Mouse (Mus musculus): ENCODE measurements around the gene Rtn2.
A peak's percentile ranks its signal among the peaks of the same experiment; 100 is the strongest.

Rtn2 gene

DNA sequence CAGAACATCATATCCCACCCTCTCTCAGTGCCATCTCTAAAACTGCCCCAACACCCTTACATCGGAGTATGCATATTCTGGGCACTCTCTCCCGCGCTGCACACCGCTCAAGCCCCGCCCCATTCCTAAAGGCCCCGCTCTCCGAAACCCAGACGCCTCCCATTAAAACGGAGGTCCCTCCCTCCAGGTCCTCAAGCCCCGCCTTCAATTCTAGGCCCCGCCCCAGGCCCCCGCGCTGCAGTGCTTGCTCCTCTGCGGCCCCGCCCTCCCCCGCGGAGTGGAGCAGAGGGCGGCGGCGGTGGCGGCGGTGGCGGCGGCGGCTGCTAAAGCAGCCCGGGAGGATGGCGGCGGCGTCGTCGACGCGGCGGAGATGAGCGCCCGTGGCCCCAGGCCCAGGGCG, at the start of gene Rtn2:
Gene Rtn2, plus strand, starts transcription at position 240 of the 400 bp plus-strand sequence.
- DNase-seq = peak; percentile 89

DNA sequence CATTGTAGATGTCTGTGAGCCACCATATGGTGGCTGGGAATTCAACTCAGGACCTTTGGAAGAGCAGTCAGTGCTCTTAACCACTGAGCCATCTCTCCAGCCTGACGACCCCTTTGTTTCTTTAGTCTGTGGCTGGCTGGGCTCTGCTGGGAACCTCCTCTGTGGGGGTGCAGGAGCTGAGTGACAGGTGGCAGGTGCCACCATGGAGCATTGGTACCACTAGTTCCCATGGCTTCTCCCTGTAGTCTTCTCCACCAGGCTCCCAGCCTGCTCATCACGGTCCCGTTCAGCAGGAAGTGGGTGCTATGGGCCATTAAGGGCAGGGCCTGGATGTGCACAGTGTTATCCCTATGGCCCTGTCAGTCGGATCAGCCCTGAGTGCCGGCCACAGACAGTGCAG, 47.8 kb upstream of the Rtn2 start:
- no peak for DNase-seq

DNA sequence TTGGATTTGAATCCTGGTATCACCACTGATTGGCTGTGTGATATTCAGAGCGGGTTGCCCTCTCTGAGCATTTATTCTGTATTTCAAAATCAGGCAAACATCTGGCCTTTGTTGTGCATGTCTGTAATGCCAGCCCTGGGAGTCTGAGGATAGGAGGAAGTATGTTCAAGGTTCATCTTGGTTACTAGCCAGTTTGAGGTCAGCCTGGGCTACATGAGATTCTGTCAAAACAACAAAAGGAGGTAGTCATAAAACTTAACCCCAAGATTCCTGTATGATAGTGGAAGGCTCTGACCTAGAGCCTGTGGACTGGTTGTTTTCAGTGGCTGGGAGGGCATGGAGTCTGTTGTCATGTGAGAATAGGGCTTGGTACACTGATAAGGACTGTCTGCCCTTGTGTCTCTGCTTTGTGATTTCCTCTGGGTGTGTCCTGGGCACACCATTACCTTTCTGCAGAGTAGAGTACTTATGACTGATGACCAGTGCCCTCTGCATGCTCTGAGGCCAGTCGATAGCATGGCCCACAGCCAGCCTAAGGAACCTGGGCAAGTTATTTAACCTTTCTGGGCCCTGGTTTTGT, 47.2 kb upstream of the Rtn2 start:
- no peak for DNase-seq

DNA sequence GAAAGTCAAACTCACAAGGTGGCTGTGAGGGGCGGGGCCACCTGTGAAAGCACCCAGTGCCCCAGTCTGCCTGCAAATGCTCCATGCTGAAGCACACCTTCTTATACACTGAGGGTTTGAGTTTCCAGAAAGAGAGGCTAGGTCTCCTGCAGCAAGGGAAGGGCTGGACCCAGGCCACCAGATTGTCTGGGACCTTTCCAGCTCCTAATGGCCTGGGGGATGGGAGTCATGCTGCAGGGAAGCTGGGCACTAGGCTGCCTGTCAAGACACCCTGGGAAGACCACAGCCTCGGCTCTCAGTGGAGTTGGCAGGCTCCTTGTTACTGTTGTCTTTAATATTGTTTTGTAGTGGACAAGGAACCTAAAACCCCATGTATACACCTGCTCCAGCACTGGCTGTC, 46.0 kb upstream of the Rtn2 start:
- DNase-seq = no peak

DNA sequence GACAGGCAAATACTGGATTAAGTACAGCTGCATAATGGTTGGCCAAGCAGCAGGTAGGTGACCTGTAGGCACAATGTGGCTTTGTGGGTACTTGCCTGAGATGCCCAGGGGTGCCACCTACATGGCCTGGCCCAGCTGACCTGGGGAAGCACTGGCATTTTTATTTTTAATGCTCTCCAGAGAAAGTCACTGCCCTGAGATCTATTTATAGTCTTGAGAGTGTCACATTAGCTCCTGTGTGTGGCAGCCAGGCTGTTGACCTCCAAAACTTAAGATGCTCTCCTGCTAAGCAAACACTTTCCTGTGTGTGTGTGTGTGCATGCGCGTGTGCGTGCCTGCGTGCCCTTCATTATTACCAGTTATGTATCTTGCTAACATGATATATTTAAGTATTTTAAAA, 44.1 kb upstream of the Rtn2 start:
- DNase-seq = no peak

DNA sequence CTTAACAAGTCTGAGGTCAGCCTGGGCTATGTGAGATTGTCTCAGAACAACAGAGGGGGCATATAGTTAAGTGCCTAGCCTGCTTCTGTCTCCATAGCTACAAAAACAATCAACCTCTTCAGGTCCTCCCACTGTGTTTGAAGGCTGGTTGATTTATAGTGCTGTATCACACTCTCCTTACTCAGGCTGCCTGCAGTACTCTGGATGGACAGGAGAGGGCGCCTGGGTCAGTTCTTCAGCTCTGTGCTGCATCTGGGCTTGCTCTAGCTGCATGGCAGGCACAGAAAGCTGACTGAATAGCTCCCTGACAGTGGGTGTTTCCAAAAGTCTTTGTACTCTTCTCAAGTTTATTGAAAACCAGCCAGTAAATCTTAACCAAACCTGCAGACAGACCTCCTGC, 43.0 kb upstream of the Rtn2 start:
- peak; percentile 88 for DNase-seq

DNA sequence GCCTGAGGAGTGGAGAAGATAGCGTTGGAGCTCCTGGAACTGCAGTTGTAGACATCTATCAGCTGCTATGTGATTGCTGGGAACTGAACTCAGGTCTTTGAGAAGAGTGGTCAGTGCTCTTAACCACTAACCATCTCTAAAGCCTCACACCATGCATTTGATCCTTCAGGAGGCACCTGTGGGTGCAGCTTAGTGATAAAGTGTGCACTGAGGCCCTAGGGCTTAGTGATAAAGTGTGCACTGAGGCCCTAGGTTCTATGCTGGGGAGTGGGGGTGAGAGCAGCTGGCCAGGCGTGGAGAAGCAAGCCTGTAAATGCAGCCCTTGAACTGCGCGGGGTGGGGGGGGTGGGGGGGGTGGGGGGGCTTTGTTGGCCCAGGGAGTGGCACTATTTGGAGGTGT, 42.4 kb upstream of the Rtn2 start:
- DNase-seq = no peak

DNA sequence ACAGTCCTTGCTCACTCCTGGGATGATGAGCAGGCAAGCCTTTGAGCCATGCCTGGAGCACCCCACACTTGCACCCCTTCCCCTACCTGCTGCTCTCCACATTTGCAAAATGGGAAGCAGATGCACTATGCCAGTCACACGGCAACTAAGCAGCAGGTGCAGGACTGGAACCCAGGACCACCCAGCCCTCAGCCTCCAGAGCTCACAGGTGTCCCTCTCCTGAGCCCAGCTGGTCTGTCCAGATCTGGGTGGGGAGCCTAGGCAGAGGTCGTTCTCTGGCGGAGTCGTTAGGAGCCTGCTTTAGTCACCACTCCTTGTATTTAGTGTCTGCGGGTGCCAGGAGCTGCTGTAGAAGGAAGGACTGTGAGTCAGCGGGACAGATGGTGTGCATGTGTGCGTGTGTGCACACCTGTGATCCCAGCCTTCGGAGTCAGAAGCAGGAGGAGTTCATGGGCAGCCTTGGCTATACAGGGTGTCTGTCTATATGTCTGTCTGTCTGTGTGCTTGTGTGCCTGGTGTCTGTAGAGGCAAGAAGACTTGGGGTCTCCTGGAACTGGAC, 41.4 kb upstream of the Rtn2 start:
- no peak for DNase-seq

DNA sequence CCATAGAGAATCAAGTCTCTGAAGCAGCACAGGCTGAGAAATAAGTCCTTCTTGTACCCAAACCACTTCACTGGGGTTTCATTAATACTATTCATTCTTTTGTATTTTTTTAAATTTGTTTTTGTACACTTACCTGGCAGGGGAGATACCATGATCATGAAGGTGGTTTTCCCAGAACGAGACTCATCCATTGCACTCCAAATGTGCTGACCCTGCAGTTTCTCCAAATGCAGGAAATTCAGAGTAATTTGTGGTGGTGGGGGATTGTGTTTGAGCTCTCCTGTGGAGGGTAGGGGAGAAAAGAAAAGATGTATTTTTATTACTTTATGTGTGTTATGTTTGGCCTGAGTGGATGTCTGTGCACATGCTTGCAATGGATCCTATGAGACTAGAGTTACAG, 40.4 kb upstream of the Rtn2 start:
- DNase-seq = no peak

DNA sequence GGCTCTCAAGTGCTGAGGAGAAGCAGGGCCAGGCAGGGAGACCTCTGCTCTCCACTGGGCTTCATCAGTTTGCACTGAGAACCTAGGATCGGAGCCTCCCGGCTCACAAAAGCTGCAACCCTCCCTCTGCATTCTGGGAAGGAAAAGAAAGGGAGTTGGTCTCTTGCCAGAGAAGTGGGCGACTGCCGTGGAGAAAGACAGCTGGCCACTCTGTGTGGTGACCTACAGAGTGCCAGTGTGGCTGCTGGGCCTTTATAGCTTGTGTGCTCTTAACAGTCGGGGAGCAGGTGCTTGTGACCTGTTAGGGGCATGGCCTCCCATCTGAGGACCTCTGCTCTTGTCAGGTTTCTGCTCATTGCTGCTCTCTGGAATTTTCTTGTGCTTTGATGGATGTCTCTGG, 38.6 kb upstream of the Rtn2 start:
- DNase-seq = no peak

DNA sequence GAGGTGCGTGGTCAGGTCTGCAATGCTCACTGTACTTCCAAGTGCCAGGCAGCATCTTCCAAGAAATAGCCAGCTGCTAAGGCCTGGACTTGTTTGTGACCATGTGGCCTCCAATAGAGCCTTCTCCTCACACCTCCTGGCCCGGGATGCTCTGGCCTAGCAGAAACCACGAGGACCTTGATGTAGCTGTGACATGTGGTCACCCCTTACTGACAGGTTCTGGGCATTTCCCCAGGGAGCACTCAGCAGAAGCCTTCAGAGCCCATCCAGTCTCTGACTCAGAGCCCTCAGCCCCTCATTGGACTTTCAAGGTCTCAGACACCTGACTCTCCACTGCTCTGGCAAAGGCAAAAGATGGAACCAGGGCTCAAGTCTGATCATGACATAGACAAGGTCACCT, 37.3 kb upstream of the Rtn2 start:
- no peak for DNase-seq

DNA sequence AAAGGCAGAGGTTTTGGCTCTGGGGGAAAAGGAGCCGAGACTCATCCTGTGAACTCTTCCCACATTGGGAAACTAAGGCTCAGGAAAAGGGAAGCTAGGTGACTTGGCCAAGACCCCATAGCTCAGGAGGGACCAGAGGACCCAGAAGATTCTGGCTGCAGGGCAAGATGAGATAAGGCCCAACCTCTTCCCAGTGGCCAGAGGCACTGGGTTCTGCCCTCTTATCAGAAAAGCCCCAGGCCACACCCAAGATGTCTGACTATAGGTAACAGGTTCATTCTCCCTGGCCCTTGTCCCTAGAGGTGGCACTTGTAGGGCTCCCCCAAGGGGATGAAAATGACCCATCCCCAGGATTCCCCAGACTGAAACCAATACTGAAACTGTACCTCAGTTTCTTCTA, 35.6 kb upstream of the Rtn2 start:
- DNase-seq = no peak

DNA sequence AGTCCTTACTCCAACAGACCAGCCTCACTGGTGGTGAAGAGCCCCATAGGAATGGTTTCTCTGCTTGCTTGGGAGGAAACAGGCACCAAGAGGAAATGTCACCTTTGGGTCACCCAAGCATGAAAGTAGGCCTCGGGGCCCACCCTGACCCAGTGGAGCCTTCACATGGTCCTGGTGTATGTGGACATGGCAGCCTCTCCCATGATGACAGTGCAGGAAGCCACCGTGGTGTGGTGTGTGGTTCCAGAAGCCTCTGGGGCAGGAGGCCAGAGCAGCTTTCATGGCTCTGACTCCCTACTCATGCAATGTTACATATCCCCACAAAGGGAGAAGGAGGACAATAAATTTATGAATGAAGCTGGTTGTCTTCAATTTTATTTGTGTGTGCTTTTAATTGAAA, 34.9 kb upstream of the Rtn2 start:
- DNase-seq = no peak

DNA sequence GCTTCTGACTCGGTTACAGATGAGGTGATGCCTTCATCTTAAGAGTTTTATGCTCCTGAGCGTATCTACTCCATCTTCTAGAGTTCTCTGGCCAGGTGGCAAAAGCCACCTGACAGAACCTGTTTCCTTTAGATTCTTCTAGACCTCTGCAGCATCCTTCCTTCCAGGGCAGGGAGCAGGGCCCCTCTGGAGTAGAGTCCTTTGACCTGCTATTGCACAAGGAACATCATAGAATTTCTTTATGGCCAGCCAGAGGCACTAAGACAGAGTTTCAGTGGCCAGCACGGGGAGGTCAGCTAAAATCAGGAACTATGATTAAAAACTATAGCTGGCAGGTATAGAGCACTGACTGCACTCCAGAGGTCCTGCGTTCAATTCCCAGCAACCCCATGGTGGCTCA, 30.3 kb upstream of the Rtn2 start:
- no peak for DNase-seq

DNA sequence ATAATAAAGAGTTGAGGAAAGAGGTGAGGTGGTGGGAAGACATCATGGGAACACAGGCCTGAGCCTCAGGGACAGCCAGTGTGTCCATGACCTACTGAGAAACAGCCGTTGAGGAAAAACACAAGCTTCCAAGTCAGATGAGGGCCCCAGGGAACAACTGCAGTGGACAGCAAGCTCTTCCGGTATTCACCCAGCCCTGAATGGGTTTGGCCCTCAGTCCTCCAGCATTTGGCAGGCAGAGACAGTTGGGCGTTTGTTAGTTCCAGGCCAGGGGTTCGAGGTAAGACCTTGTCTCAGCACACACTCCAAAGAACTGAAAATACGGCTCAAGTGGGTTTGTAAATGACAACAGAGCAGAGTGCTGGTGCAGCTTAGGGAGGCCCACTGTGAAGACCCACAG, 29.0 kb upstream of the Rtn2 start:
- DNase-seq = no peak

DNA sequence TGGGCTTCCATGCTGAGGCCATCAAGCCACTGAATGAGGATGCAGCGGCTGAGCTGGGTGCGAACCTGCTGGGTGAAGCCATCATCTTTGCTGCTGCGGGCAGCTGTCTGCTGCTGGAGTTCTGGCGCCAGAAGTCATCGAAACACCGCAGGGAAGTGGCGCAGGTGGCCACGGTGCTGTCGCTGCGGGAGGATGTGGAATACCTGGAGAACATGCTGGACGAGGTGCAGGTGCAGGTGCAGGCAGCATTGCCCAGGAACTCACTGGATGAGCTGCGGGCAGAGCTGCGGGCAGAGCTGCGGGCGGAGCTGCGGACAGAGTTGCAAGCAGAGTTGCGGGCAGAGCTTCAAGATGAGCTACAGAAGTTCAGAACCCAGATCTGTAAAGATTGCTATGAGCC, 27.0 kb upstream of the Rtn2 start:
- no peak for DNase-seq

DNA sequence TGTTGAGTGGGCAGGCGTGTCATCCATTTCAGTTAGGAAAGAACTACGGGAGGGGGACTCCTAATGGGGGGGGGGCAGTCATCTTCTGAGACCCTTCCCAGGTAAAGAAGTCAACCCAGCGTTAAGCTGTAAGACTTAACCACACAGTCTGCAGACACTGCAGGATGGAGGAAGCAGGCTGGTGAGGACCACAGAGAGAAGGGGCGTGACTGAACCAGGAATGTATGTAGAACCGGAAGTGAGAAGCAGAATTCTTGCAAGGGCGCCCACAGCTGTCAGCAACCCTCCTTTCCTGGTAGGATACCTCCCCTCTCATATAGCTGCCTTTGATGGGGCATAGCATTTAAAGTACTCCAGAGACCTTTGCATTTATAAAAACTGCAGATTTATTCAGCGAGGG, 25.9 kb upstream of the Rtn2 start:
- no peak for DNase-seq

DNA sequence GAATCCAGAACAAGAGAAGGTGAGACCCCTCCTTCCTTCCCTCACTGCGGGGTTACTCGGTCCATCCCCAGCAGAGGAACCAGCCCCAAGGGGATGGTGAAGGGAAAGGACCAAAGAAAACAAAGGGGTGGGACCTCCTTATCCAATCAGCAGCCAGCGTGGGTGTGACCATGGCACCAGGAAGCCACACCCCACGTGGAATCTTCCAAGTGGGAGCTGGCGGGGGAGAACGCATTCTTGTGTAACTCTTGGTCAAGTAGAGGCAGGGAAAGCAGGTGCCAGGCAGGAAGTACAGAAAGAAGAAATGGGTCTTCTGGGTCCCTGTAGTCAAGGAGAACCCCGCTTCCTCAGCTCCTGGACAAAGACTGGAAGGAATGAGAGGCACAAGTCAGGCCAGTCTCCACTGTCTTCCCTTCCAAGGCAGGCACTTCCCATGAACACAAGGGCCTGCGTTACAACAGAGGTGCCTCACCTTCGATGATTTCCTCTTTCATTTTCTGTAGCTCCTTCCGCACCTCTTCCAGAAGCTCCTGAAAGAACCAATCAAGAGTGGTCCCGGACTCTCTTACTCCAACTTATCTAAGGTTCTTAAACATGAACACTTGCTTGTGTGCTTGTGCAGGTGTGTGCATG, 24.9 kb upstream of the Rtn2 start:
- DNase-seq = peak; percentile 83

DNA sequence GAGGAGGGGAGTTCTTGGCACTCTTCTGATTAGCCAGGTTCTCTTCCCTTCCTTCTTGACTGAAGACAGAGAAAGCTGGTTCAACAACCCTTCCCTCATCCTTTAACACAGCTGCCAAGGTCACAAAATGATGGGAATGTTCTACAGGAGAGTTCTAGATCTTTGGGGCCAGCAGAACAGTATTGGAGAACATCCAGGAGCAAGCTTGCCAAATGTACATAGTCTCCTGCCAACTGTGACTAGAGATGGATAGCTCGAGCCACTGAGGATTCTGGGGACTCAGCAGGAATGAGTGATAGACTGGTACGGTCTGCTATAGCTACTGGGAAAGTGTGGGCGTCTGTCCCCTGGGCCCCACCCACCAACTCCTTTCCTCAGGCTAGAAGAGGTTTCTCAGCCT, 24.1 kb upstream of the Rtn2 start:
- no peak for DNase-seq

DNA sequence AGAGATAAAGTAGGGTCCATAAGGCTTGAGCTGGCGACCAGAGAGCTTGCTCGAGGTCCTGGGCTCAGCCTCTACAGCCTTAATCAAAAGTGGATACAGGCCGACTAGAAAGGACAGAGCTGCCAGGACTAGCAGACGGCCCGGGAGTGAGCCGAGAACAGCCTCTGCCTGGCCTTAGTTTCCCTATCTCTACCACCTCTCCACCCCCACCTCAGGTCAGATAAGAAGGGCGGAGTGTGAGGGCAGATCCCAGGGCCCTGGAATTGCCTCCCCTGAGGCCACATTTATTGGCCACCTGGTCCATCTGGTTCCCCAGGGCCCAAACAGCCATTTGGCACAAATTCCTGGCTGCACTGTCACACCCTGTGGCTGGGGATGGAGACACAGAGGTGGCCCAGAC, 17.3 kb upstream of the Rtn2 start:
- no peak for DNase-seq

DNA sequence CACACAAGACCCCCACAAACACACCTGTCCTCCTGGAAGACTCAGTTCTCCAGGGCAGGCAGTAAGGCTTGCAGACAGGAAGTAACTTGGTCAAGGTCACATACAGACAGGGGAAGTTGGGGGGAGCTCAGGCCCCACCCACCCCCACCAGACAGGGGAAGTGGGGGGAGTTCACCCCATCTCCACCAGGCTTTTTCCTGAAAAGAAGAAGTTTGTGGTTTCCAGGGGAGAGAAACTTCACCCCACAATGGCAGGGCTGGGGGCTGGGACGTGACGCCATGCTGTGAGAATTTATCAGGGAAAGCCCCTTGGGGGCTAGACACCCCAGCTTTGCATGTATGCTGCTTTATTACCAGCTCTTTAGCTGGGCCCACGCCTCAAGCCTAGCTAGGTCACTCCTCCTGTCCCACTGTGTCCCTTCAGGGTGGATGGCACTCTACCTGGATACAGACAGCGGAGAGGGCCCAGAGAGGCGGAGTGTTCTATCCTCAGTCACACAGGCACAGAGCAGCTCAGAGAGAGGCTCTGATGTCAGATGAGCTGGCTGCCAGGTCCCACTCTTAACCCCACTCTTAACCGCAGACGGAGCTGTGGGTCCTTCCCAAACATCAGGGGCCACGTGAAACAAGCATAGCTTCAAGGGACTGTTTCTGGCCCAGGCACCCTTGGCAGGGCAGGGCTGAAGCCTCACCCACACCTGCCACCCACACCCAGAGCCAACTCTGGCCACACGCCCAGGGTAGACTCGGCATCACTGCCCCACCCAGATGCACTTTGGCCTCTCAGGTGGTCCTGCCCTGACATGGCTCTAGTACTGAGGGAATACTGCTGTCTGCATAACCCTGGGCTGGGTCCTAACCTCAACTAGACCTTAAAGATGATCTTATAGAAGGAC, 16.2 kb upstream of the Rtn2 start:
- DNase-seq = no peak

DNA sequence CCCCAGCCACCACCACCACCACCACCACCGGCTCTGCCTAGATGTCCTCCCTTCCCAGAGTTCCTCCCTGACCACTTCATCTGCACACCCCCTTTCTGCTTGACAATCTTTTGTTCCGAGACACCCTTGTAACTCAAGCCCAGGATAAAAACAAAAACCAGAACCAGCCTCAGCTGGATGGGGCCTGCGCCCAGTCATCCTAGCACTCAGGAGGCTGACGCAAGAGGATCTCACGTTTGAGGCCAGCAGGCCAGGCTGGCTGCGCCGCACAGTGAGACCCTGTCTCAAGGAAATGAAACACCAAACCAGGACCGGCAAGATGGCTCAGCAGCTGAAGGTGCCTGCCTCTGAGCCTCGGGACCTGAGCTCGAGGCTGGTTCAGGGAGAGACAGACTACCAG, 15.4 kb upstream of the Rtn2 start:
- DNase-seq = no peak

DNA sequence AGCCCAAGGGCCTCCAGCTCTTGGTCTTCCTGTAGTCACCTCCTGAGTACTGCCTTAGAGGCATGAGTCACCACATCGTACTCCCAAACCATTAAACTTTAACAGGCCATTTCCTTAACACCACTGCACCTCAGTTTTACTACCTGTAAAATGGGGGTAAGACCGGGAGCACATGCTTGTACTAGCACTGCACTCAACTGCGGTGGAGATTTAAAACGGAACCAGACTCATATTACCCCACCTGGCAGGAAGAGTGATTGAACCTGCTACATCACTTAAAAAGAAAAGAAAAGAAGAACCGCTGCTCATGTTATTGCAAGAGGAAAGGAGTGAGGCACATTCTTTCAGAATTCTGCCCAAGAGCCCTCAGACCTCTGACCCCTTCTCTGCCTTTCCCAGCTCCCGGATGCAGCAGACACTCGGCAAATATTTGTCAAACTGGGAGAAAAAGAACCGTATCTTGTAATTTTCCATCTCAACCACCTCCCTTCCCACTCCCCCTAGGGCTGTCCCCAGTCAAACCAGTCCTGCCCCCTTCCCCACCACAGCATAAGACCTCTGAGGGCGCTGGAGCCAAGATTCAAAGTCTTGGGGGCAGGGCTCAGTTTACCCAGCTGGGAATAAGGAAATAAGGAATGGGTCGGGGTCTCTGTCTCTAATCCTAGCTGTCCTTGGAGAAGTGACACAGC, 13.3 kb upstream of the Rtn2 start:
- DNase-seq = peak; percentile 31

Measured in embryo, embryonic 11 days (tissue).